Mouse (Mus musculus) MEL-GATA-1-ER (cell line): ENCODE measurements around the gene Brsk2.

Source experiments
- DNase-seq: peaks from one replicate; pipeline ENCODE4 v3.0.0-alpha.2; 2012; ENCODE audit warnings: low read depth; ENCODE audit errors: extremely low read depth

Gene Brsk2

DNA sequence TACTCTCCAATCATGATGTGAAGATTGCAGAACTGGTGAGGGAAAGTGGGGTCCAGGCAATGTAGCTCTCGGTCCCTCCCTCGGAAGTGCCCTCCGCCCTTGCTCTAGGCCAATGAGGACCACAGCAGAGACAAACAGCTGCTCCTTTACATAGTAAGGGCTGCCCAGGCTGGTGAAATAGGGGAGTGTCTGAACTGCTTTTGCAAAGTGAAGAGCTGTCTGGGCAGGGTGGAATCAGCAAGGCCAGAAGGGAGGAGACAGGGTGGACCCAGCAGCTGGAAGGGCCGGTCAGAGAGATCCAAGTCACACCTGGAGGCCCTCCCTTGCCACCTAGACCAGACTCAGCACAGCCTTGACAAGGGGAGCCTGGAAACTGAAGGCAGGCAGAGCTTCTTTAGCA lies 76.4 kb downstream of the Brsk2 start:
- no peak for DNase-seq

DNA sequence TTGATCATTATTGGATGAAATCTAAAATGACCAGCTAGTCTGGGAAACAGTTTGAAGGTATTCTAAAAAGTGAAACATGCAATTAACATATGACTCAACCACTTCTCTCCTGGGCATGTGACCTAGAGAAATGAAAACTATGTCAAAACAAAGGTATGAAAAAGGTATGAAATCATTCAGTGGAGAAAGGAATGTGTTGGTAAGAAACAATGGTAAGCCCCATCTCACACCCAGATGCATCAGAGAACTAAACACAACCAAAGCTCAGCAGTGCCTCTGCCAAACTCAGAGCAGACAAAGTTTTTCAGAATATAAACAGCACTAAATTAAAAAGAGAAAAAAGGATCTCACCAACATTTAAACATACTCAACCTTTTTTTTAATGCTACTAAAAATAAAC lies 80.5 kb downstream of the Brsk2 start:
- DNase-seq = no peak

DNA sequence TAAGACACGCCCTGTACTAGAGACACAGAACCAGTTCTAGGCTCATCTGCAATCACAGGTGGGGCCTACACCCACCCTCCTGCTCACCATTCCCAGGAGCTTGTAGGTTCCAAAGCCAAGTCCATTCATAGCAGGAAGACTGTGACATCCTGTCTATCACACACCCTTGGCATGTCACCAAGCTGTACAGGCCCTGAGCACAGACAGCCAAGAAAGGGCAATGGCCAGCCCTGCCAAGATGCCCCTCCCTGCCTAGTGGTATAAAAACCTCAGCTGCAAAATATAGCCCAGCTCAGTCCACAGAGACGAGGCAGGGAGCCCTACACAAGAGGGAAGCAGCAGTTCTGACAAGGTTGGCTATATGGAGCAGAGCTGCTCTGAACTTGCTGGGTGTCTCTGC lies 84.6 kb downstream of the Brsk2 start:
- DNase-seq = no peak

DNA sequence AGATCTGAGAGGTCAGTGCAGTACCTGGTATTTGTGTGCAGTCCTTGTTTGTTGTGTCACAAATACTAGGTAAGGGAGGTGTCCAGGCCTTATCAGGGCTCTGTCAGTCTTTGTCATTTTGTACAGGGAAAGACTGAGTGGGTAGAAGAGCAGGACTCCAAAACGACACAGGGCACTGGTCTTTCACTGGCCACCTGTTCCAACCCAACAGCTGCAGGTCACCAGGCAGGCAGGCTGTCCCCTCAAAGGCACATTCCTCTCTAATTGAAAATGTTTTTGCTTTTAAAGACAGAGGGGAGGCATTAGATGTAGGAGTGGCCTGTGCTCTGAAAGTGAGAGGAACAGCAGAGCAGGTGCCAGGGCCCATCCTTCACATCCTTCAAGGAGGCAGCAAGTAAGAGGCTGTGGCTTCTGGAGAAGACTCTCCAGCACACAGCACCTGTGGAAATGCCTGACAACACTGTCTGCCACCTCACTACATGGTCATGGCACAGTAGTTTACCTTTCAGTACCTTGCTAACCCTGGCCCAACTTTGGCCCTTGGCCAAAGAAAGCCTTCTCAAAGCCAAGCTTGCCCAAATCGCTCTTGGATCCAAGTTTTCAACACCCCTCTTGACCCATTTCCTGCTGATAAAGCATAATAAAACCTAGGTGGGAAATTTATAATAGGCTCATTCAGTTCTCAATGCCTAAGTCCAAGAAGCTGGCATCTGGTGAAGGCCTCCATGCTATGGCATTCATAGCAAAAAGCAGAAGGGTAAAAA lies 85.7 kb downstream of the Brsk2 start:
- DNase-seq = no peak

DNA sequence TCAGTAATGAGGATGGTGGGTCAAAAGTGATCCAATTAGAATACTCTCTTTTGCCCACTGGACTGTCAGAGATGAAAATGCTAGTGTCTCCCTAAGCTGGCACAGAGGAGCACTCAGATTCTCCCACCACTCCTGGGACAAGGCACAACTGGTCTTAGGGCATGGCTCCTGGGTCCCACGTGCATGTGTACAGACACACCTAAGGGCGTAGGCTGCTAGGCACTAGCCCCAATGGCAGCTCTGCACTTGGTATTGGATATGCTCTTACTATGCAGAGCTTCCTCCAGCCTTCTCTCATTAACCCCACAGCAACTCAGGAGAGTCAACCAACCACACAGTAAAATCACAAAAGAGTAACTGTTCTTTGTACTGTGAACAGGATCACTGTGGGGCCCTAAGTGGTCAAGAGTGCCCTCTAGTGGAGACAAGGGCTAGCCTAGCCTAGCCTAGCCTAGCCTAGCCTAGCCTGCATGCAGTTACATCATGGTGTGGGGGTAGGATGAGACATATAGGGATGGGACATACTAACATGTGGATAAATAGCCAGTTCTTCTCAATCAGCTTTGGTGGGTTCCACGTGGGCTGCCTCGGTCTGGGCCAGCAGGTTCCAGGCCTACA lies 88.1 kb downstream of the Brsk2 start:
- DNase-seq = no peak

DNA sequence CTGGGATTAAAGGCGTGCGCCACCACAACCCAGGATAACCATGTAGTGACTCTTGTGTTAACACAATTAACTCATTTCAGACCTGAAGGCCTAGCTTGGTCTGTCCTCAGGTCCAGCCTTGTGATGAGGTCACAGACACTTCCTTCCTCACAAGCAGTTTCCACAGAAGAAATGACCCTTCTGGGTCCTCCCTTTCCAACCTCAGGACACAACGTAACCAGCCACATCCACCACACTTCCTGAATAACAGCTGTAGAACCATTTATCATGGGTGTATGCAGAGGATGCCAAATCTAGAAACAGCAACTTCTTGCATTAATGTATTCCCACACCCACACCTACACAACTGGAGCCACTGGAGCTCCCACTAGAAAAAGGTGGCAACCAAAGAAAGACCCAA lies 91.2 kb downstream of the Brsk2 start:
- DNase-seq = no peak

DNA sequence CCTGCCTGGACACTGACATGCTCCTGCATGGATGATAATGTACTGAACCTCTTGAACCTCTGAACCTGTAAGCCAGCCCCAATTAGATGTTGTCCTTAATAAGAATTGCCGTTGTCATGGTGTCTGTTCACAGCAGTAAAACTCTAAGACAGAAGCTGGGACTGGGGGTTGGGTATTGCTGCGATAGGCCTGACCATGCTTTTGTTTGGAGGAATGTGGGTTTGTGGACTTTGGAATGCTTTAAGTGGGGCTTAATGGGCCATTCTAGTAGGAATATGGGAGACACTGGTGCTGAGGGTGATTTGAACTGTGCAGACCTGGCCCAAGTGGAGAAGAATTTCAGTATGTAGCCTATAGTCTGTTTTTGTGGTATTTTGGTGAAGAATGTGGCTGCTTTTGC lies 95.8 kb downstream of the Brsk2 start:
- DNase-seq = no peak

DNA sequence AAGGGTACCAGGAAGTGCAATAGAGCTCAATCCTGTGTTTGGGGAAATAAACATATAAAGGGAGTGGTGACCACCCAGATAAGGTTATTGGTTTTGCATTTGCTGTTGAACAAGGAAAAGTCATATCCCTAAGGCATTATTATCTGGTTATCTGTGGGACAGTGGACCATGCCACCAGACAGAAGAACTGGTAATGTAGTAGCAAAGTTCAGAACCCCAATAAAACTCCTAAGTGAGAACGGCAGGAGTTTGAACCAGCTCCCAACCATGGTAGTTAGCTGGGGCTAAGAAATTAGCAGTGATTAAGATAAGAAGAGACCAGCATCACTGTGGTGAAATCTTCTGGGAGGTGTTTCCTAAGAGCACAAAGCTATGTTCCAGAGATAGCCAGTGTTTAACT lies 96.4 kb downstream of the Brsk2 start:
- no peak for DNase-seq

DNA sequence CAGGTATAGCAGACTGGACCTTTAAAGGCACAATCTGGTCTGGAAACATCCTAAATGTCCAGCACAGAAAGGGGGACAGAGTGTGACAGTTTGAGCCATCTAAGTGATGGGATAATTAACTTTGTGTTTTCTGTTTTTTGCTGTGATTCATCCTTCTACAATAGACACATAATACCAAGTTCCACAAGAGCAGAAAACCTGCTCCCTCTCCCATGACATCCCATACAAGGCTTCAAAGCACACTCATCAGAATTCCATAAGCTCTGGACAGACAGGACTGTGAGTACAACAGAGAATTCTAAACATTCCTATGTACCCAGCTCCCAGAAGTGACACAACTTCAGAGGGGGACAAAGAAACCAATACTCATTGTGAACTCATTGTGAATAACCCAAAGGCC lies 101.0 kb downstream of the Brsk2 start:
- DNase-seq = no peak
